Mouse (Mus musculus): ENCODE data around the gene A630023A22Rik. TPM values are rescaled to one million over a fixed set of nuclear protein-coding genes. Genes with fewer than 3 reads are reported as not detected.

The A630023A22Rik gene
- total RNA-seq, 1 experiment: not detected

DNA sequence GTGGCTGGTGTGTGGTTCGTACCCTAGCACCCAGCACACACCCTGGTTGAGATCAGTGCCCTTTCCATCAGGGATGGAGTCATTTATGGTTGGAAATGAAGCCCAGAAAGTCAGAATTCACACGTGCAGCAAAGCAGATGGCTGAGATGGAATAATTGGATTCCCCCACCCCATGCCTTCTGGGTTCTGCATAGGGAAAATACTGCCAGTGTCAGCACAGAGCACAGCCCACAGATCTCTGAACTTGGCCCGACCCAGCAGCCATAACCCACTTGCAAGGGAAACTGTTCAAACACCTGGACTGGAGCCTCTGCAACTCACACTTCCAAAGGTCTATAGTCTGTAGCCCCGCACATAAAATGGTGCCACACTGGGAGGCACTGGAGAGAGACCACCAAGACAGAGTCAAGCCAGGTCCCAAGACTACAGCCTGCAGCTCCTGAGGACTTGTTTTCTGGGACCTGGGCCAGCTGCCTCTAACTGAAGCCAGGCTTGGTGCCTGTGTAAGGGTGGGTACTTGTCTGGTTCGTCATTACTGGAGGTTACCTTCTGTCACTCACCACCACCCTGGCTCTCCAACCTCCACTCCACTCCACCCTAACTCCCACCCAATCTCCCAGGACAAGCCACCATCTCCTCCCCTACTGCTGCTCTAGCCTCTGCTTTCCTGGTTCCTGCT is 52.3 kb downstream of the A630023A22Rik start:
- Histone ChIP-seq H3K36me3 (ENCODE audit: control insufficient read depth, insufficient read depth, low read length, poor library complexity, severe bottlenecking) (no peaks in the 10 kb centered on the region), H3K4me3 (ENCODE audit: insufficient read depth in 1 of 2, low read depth in 1 of 2, low read length in 2 of 2, poor library complexity in 1 of 2, severe bottlenecking in 1 of 2) (no peak overlapping the region), H3K9me3 (ENCODE audit: control insufficient read depth, insufficient read depth, low read depth, low read length) (no peaks in the 10 kb centered on the region), H3K9ac (ENCODE audit: insufficient read depth, low read depth, low read length, poor library complexity, severe bottlenecking) (no peak overlapping the region), H3K4me1 (ENCODE audit: control insufficient read depth in 2 of 2, insufficient read depth in 2 of 2, low read length in 2 of 2, poor library complexity in 1 of 2) (no peaks in the 10 kb centered on the region), H3K27ac (ENCODE audit: insufficient read depth, low read depth, low read length, poor library complexity, severe bottlenecking) (no peak overlapping the region)
- TF ChIP-seq HCFC1 (IDR thresholded peaks at IDR 0.05; ENCODE audit: borderline replicate concordance, insufficient read depth, low read length): no peak
- no peak for TF ChIP-seq CHD2 (IDR thresholded peaks at IDR 0.05; ENCODE audit: low read depth, low read length)
- TF ChIP-seq ZC3H11A (IDR thresholded peaks at IDR 0.05; ENCODE audit: borderline replicate concordance, low read depth, low read length): no peak
- TF ChIP-seq MAFK (IDR thresholded peaks at IDR 0.05; ENCODE audit: insufficient read depth, low read depth, low read length): no peak
- TF ChIP-seq ZNF384 (IDR thresholded peaks at IDR 0.05; ENCODE audit: low read depth, low read length): no peak
- in situ Hi-C loops (cut with MboI; ENCODE audit: low sequenced_read_pairs in 2 of 2, unreplicated experiment in 2 of 2): loop anchor here in 1 of 2 experiments (10.0 kb wide), 1 partner anchor 55 kb away; no protein-coding TSS in a partner anchor
- DNase-seq (ENCODE audit: low read depth, low spot score): no peak

DNA sequence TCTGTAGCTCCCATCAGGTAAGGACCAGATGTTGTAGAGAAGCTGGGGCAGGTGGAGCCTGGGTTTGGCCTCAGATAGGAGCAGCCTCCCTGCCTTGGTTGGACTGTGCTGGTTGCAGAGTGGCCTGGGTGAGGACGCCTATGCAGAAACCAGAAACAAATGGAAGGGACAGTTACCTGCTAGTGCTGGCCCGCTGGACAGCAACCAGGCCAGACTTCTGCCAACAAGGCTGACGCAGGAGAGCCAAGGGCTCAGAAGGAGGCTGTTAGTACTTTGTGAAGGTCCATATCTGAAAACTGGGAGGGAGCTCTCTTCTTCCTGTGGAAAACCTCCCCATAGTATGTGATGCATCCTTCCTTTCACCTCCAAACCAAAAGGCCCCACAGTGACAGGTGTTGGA is 59.2 kb downstream of the A630023A22Rik start:
- DNase-seq (ENCODE audit: low read depth, low spot score): no peak

DNA sequence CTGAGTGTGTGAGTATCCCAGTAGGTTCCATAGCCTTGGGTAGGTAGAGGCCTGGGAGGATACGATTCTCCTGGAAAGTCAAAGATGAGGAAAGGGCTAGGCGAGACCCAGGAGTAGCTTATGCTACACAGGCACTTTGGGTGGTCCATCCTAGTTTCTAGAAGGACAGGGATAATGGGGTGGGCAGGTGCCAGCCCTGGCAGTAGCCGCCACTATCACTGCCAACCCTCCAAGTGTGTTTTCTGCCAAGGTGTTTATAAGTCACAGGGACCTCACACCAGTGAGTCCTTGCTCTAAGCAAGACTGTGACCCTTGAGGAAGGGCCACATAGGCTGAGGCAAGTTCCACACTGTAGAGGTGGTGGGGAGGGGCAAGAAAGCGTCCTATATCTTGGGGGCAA is 61.3 kb downstream of the A630023A22Rik start:
- TF ChIP-seq ZC3H11A (IDR thresholded peaks at IDR 0.05; ENCODE audit: borderline replicate concordance, low read depth, low read length) (no peak), MAFK (IDR thresholded peaks at IDR 0.05; ENCODE audit: insufficient read depth, low read depth, low read length) (no peak), ZNF384 (IDR thresholded peaks at IDR 0.05; ENCODE audit: low read depth, low read length) (no peak), HCFC1 (IDR thresholded peaks at IDR 0.05; ENCODE audit: borderline replicate concordance, insufficient read depth, low read length) (no peak), CHD2 (IDR thresholded peaks at IDR 0.05; ENCODE audit: low read depth, low read length) (no peak)

More for the DNA sequence above, 59.2 kb downstream of the A630023A22Rik start:
- Histone ChIP-seq H3K27ac (ENCODE audit: insufficient read depth, low read depth, low read length, poor library complexity, severe bottlenecking) (no peak overlapping the region), H3K4me3 (ENCODE audit: insufficient read depth in 1 of 2, low read depth in 1 of 2, low read length in 2 of 2, poor library complexity in 1 of 2, severe bottlenecking in 1 of 2) (no peak overlapping the region), H3K9ac (ENCODE audit: insufficient read depth, low read depth, low read length, poor library complexity, severe bottlenecking) (no peak overlapping the region), H3K4me1 (ENCODE audit: control insufficient read depth in 2 of 2, insufficient read depth in 2 of 2, low read length in 2 of 2, poor library complexity in 1 of 2) (no peaks in the 10 kb centered on the region), H3K36me3 (ENCODE audit: control insufficient read depth, insufficient read depth, low read length, poor library complexity, severe bottlenecking) (no peaks in the 10 kb centered on the region), H3K9me3 (ENCODE audit: control insufficient read depth, insufficient read depth, low read depth, low read length) (no peaks in the 10 kb centered on the region)
- in situ Hi-C loops (cut with MboI; ENCODE audit: low sequenced_read_pairs in 2 of 2, unreplicated experiment in 2 of 2): no loop called here
- TF ChIP-seq ZC3H11A (IDR thresholded peaks at IDR 0.05; ENCODE audit: borderline replicate concordance, low read depth, low read length) (no peak), CHD2 (IDR thresholded peaks at IDR 0.05; ENCODE audit: low read depth, low read length) (no peak)

DNA sequence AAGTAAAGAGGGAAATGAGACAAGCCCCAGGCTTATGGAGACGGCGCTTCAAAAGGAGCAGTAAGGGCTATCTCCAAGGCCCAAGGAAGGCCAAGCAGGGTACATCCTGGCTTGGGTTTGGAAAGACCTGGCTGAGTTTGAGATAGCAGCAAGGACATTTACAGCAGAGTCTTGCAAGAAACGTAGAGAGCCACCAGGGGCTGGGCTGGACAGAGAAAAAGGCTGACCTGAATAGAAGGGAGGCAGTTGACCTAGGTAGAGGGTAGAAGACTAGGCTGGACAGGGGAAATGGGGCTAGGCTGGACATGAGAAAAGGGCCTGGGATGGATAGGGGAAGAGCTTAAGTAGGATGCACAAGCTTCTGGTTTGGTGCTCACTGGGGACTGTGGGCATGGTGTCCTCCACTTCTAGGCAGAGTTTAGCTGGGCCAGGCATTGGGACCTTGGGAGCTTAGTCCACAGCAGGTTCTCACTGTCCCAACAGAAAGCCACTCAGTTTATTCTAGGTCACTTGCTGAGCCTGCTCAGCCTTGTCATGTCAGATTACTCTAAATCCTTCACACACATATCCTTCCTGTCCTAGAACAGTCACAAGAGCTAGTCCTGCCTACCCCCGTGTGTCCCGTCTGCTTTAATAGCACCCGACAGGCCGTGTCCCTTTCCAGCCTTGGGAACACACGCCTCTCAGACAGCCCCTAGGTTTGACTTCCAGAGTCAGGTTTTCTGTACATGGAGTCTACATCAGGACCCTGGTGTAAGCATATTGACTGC is 68.5 kb downstream of the A630023A22Rik start:
- Histone ChIP-seq H3K36me3 (ENCODE audit: control insufficient read depth, insufficient read depth, low read length, poor library complexity, severe bottlenecking) (no peaks in the 10 kb centered on the region), H3K4me3 (ENCODE audit: insufficient read depth in 1 of 2, low read depth in 1 of 2, low read length in 2 of 2, poor library complexity in 1 of 2, severe bottlenecking in 1 of 2) (no peak overlapping the region), H3K9me3 (ENCODE audit: control insufficient read depth, insufficient read depth, low read depth, low read length) (no peaks in the 10 kb centered on the region), H3K9ac (ENCODE audit: insufficient read depth, low read depth, low read length, poor library complexity, severe bottlenecking) (no peak overlapping the region), H3K27ac (ENCODE audit: insufficient read depth, low read depth, low read length, poor library complexity, severe bottlenecking) (no peak overlapping the region), H3K4me1 (ENCODE audit: control insufficient read depth in 2 of 2, insufficient read depth in 2 of 2, low read length in 2 of 2, poor library complexity in 1 of 2) (no peaks in the 10 kb centered on the region)
- TF ChIP-seq CHD2 (IDR thresholded peaks at IDR 0.05; ENCODE audit: low read depth, low read length): no peak
- TF ChIP-seq ZNF384 (IDR thresholded peaks at IDR 0.05; ENCODE audit: low read depth, low read length): no peak
- no peak for TF ChIP-seq HCFC1 (IDR thresholded peaks at IDR 0.05; ENCODE audit: borderline replicate concordance, insufficient read depth, low read length)
- no peak for TF ChIP-seq ZC3H11A (IDR thresholded peaks at IDR 0.05; ENCODE audit: borderline replicate concordance, low read depth, low read length)
- TF ChIP-seq MAFK (IDR thresholded peaks at IDR 0.05; ENCODE audit: insufficient read depth, low read depth, low read length): no peak
- DNase-seq (ENCODE audit: low read depth, low spot score): no peak
- in situ Hi-C loops (cut with MboI; ENCODE audit: low sequenced_read_pairs in 2 of 2, unreplicated experiment in 2 of 2): no loop called here

More for the DNA sequence above, 61.3 kb downstream of the A630023A22Rik start:
- no peak overlapping the region for H3K27ac ChIP-seq (ENCODE audit: insufficient read depth, low read depth, low read length, poor library complexity, severe bottlenecking)
- no peaks in the 10 kb centered on the region for H3K36me3 ChIP-seq (ENCODE audit: control insufficient read depth, insufficient read depth, low read length, poor library complexity, severe bottlenecking)
- no peak overlapping the region for H3K4me3 ChIP-seq (ENCODE audit: insufficient read depth in 1 of 2, low read depth in 1 of 2, low read length in 2 of 2, poor library complexity in 1 of 2, severe bottlenecking in 1 of 2)
- DNase-seq (ENCODE audit: low read depth, low spot score): no peak
- in situ Hi-C loops (cut with MboI; ENCODE audit: low sequenced_read_pairs in 2 of 2, unreplicated experiment in 2 of 2): no loop called here
- H3K9me3 ChIP-seq (ENCODE audit: control insufficient read depth, insufficient read depth, low read depth, low read length): no peaks in the 10 kb centered on the region
- no peak overlapping the region for H3K9ac ChIP-seq (ENCODE audit: insufficient read depth, low read depth, low read length, poor library complexity, severe bottlenecking)
- H3K4me1 ChIP-seq (ENCODE audit: control insufficient read depth in 2 of 2, insufficient read depth in 2 of 2, low read length in 2 of 2, poor library complexity in 1 of 2): no peaks in the 10 kb centered on the region

All from ES-E14 (cell line).